Mouse (Mus musculus) bone marrow, adult 2 months (tissue): Measurements from ENCODE around the gene Srgap3. TPM values are rescaled to one million over a fixed set of nuclear protein-coding genes. Genes with fewer than 3 reads are reported as not detected.

Source experiments
- H3K27ac ChIP-seq: fragments of 200-500 bp; 2 replicates; pipeline ENCODE4 v1.5.1; 2012; ENCODE audit warnings: low read depth, mild to moderate bottlenecking, control low read depth, inconsistent platforms, low read length; ENCODE audit not compliant: control insufficient read depth, poor library complexity, insufficient read depth
- H3K4me1 ChIP-seq: fragments of 200-500 bp; 2 replicates; pipeline ENCODE4 v1.6.1; 2011; ENCODE audit warnings: low read length; ENCODE audit not compliant: control insufficient read depth, insufficient read depth
- H3K4me3 ChIP-seq: fragments of 200-500 bp; replicated peaks from 2 replicates; pipeline ENCODE3; 2011; ENCODE audit warnings: mild to moderate bottlenecking, low read depth, low read length, control low read depth; ENCODE audit not compliant: control insufficient read depth
- CTCF ChIP-seq: fragments of 200-500 bp; IDR thresholded peaks from 2 replicates; pipeline ENCODE4 v1.5.1; 2011; ENCODE audit warnings: low read length, control low read depth; ENCODE audit not compliant: control insufficient read depth, insufficient read depth
- POLR2A ChIP-seq: fragments of 200-500 bp; IDR thresholded peaks from 2 replicates; pipeline ENCODE4 v1.6.1; 2011; ENCODE audit warnings: low read depth, mild to moderate bottlenecking, control low read depth, low read length, borderline replicate concordance; ENCODE audit not compliant: control insufficient read depth
- WGBS: fragments of 180-500 bp; shearing (Covaris S2); methylation state at CpG from one replicate; pipeline ENCODE4 v1.1.7; 2018; 5-methylcytosine and 5-hydroxymethylcytosine counted together
- polyA plus RNA-seq: library from polyadenylated mRNA; stranded (reverse); fragments of >200 nt; gene quantifications from 2 replicates; pipeline ENCODE4 v1.2.4, GENCODE M21; 2011; ENCODE audit warnings: low replicate concordance; ENCODE audit not compliant: missing spikeins, insufficient read depth, insufficient read length

Gene Srgap3
- polyA plus RNA-seq, 1 experiment, result 6.0 TPM

- H3K27ac ChIP-seq, result peak overlapping the region; percentile 50; the same call in 1 of the 2 replicates
- 36% methylated on average over 6 of the region's 6 CpGs for WGBS
- TF ChIP-seq POLR2A (no peak), CTCF (no peak)
- H3K4me1 ChIP-seq, result peaks cover 2% of the 10 kb centered on the region; the same call in 1 of the 2 replicates
- no peak overlapping the region for H3K4me3 ChIP-seq
These were observed 208.1 kb downstream of the Srgap3 start for GRCm38 (mm10) chr6:112738924-112739323.

DNA sequence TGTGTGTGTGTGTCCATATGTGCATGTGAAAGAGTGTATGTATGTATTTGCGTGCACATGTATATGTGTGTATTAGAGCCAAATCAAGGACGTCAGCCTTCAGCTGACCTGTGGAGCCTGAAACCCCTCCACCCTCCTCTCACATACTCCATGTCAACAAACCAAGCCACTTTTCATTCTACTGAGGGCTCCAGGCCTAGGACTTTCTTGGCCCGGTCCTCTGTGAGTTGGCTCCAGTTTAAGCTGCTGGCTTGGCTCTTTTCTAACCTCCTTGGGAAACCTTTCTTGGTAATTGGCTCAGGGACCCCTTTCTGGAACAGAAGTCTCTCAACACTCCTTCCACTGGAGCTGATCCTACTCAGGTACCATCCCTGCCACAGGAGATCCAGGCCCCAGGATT is 210.6 kb downstream of the Srgap3 start:
- H3K27ac ChIP-seq, result no peak overlapping the region
- peaks cover 2% of the 10 kb centered on the region; the same call in 1 of the 2 replicates for H3K4me1 ChIP-seq
- no peak for TF ChIP-seq CTCF
- no peak for TF ChIP-seq POLR2A
- 80% methylated on average over 3 of the region's 3 CpGs for WGBS
- H3K4me3 ChIP-seq, result no peak overlapping the region

DNA sequence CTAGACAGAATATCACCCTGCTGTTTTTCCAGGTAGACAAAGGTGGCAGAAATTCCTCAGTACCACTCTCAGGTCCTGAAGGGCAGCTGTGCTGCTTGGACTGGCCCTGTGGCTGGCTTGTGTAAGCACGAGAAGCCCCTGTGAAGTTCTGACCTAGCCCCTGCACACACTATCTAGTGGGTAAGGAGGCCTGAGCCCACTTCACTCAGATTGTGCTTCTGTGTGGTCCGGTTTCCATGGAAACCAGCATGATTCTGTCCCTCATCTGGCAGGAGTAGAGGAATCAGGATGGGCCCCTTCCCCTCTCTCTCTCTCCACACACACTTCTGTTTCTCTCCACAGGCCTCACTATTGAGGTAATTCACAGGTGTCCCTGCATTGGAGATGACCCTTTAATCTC is 212.0 kb downstream of the Srgap3 start:
- Histone ChIP-seq H3K4me3 (no peak overlapping the region), H3K27ac (no peak overlapping the region), H3K4me1 (peaks cover 2% of the 10 kb centered on the region; the same call in 1 of the 2 replicates)
- TF ChIP-seq POLR2A (no peak), CTCF (no peak)
- WGBS, result 85% methylated on average over 2 of the region's 2 CpGs

DNA sequence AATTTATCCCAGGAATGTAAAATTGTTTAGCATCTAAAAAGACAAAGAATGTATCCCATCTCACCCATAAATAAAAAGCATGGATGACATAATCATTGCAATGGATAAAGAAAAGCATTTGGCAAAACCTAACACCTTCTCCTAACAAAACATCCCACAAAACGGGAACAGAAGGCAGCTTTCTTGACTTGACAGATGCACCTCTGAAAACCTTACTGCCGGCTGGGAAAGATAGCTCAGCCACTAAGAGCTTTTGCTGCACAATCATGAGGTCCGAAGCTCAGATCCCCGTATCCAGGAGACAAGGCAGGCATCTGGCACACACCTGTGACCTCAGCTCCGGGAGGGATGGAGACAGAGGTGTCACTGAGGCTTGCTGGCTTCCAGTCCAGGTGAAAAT is 213.1 kb downstream of the Srgap3 start:
- Histone ChIP-seq H3K4me3 (no peak overlapping the region), H3K27ac (no peak overlapping the region), H3K4me1 (no peaks in the 10 kb centered on the region; the same call in 1 of the 2 replicates)
- TF ChIP-seq CTCF (no peak), POLR2A (no peak)
- 83% methylated on average over 5 of the region's 5 CpGs for WGBS

DNA sequence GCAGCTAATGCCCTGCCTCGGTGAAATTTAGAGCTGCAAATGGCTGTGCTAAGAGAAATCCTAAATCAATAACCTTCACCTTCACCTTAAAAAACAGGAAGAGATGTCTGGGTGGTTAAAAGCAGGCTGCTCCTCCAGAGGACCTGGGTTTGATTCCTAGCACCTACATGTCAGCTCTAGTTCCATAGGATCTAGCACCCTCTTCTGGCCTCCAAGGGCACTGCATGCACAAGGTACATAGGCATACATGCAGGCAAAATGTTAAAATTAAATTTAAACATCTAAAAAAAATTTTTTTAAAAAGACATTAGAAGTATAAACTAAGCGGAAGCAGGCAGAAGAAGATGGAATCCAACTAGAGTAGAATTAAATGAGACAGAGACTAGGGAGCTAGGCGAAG is 214.6 kb downstream of the Srgap3 start:
- TF ChIP-seq CTCF, result peak; percentile 28; the same call in 1 of the 2 replicates
- no peak for TF ChIP-seq POLR2A

GRCm38 (mm10) chr6:112731386-112731785 is 215.7 kb downstream of the Srgap3 start:
- 89% methylated on average over 10 of the region's 10 CpGs for WGBS

More for the DNA sequence above, 214.6 kb downstream of the Srgap3 start:
- H3K4me3 ChIP-seq, result no peak overlapping the region
- H3K27ac ChIP-seq, result no peak overlapping the region
- H3K4me1 ChIP-seq, result no peaks in the 10 kb centered on the region
- 89% methylated on average over 3 of the region's 3 CpGs for WGBS

DNA sequence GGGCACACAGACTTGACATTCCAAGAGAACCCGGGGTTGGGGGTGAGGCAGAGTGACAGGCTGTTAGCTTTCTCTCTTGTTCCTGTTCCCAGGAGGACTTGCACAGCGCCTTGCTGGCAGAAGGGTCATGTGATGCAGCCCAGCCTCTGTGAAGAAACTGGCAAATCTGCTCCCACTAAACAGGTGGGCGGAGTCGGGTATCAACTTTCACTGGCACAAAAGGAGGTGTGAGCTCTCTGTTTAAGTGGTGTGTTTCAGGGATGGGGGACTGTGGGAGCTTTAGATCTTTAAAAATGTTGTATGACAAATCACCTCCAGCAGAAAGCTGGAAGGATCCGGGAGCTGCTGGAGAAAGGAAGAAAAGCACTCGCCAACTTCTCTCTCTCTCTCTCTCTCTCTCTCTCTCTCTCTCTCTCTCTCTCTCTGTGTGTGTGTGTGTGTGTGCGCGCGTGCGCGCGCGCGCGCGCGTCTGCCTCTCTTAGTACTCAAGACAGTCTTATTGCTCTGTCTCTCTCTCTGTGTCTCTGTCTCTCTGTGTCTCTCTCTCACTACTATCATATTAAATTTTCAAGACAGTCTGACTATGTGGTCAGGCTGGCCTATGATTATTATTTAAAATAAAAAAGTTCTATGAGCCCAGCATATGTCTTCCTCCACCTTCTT is 218.2 kb downstream of the Srgap3 start:
- no peak for TF ChIP-seq CTCF
- TF ChIP-seq POLR2A, result no peak
- no peaks in the 10 kb centered on the region for H3K4me1 ChIP-seq
- H3K27ac ChIP-seq, result no peak overlapping the region
- WGBS, result 20% methylated on average over 17 of the region's 17 CpGs
- no peak overlapping the region for H3K4me3 ChIP-seq

More at GRCm38 (mm10) chr6:112731386-112731785, 215.7 kb downstream of the Srgap3 start:
- TF ChIP-seq CTCF (no peak), POLR2A (no peak)
- Histone ChIP-seq H3K27ac (no peak overlapping the region), H3K4me1 (no peaks in the 10 kb centered on the region), H3K4me3 (no peak overlapping the region)

DNA sequence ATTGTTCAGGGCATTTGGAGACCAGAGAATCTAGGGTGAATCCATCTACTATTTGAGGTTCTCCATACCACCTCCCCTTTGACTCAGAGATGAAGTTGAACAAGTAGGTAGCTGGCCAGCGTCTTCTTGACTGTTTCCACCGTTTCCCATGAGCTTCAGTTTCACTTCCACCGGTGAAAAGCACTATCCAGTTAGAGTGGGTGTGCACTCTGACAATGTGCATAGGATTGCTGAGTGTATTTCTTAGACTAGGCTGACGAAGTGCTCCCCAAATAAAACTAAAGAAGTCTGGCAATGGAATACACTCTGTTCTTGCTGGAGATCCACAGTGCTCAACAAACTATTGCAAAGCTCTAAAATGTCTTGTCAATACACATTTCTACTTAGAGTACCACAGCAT is 221.6 kb downstream of the Srgap3 start:
- TF ChIP-seq POLR2A, result no peak
- TF ChIP-seq CTCF, result no peak
- 42% methylated on average over 4 of the region's 4 CpGs for WGBS
- H3K4me1 ChIP-seq, result no peaks in the 10 kb centered on the region

DNA sequence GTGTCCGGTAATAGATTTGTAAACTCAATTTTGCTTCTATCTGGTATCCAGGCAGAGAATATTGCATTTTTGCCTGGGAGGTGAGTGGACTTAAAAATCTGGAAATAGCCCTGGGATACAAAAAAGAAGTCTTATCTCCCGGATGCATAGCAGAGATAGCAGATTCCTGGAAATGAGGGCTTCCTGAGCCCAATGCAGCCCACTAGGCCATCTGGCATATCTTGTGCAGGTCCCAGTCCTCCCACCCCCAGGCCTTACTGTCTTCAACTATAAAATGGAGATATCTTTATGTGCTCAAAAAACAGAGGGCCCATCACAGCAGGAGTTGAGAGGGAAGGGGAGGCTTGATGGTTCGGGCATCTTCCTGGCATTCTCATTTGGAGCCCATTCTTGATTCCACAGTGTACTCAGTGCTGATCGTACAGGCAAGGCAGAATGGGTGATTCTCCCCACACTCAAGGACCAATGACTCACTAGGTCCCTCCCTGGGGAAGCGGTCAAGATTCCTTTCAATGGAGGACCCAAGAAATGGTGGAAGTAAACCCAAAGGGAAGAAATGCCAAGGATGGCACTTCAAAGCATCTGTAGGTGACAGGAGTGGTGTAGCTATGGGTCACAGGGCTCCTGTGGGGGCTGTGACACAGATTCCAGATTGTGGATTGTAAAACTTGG is 226.5 kb downstream of the Srgap3 start:
- WGBS, result 81% methylated on average over 5 of the region's 5 CpGs
- TF ChIP-seq CTCF (no peak), POLR2A (no peak)
- Histone ChIP-seq H3K27ac (no peak overlapping the region), H3K4me1 (no peaks in the 10 kb centered on the region; the same call in 1 of the 2 replicates), H3K4me3 (no peak overlapping the region)

More for the DNA sequence above, 221.6 kb downstream of the Srgap3 start:
- Histone ChIP-seq H3K27ac (no peak overlapping the region), H3K4me3 (no peak overlapping the region)
